Mouse (Mus musculus): ENCODE measurements at regions not wholly inside any gene's neighbourhood (a gene's known extent, or its start where the extent isn't known, plus 50 kb on each side); places are given as distances from the start of the nearest gene placed in this dataset.

DNA sequence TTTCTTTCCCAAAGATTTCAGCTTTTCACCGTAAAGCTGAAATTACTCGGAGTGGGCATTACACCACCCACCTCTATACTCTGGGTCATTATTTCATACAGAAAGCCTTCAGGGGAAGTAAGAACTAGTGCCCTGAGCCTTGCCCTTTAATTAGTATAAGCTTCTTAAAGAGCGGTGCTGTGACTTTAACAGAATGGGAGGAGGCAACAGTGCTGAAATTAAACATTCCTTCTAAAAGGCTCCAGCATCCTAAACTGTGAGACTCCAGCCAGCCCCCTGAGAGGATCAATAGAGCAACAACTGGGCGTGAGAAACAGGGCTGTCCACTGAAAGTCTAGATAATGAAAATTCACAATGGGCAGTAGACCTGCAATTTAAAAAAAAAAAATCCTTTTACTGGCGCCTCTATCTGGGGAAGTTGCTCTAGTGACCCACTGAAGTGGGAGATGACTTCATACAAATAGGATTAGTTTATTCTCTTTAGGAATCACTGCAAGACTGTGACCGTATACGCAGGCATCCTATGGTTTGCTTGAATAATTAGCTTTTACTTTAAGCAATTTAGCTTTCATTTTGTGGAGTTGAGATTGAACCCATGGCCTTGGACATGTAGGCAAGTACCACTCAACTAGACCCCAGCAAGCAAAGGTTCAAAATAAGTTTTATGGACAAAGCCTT is 233.9 kb downstream of the Ube2cbp start:
- DNase-seq (ENCODE audit: low spot score in 2 of 2), result no peak

DNA sequence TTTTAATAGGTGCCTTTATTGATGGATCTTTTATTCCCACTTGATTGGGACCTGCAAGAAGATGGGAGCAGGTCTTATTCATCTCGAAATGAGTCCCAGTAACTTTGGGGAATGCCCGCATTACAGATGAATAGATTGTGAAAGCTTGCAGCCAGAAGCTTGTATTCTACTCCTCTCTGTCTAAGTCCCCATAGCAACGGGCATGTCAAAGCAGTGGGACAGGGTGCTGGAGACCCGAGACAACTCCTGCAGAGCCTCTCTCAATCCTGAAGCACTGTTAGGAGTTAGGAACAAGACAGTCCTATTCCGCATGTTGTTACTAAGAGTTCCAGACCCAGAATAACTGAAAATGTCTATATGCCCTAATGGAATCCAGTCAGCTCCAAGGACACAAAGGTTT is 233.1 kb downstream of the Ube2cbp start:
- DNase-seq (ENCODE audit: low spot score in 2 of 2), result no peak

DNA sequence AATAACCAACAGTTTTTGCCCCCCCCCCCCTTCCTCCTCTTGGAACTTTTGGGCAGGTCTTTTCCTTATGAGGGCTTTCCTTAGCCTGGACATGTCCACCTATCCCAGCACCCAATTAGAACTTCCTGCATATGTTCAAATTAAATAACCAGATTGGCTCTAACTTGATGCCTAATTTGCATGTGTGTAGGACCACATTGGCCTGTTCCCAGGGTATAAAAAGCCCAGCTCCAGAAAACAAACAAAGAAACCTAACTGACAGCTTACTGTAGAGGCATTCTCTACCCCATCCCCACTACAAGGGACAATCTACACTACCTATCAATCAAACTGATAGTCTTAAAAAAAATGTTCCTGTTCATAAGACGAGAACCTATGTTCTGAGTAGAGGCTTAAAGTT is 232.6 kb downstream of the Ube2cbp start:
- no peak for DNase-seq (ENCODE audit: low spot score in 2 of 2)

DNA sequence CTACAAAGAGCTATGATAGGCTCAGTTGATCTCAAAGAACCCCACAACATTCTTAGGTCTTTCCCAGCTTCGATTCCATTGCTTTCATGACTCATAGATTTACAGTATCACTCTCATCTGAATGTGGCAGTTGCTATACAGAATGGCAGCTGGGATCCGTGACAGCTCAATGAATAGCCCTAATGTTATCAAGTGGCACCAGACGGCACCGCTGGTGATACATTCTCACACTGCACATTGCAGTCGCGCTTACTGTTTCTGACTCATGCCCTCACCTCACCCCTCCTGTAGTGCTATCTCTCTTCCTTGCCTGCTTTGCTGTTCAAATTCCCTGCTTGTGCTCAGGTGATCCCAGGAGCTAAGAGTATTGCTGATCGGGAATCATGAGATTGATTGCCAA is 231.0 kb downstream of the Ube2cbp start:
- no peak for DNase-seq (ENCODE audit: low spot score in 2 of 2)

GRCm38 (mm10) chr9:86238691-86239090 is 226.1 kb downstream of the Ube2cbp start:
- no peak for DNase-seq (ENCODE audit: low spot score in 2 of 2)

GRCm38 (mm10) chr9:86240287-86240686 is 224.5 kb downstream of the Ube2cbp start:
- DNase-seq (ENCODE audit: low spot score in 2 of 2), result no peak

DNA sequence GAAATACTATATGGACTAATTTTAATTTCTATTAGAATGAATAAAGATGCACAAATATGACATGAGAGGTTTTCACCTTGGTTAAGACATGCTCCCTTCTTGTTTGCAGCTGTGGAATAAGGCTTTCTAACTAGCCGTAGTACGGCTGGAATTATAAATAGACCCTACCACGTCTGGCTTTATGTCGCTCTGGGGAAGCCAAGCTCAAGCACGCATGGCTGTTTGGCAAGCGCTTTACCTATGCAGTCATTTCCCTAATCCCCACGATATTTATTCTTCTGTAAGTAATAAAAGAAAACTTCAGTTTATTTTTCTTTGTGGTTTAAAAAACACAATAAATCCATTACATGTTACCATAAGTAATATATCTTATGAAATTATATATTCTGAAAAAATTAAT is 223.9 kb downstream of the Ube2cbp start:
- no peak for DNase-seq (ENCODE audit: low spot score in 2 of 2)

GRCm38 (mm10) chr9:86250197-86250596 is 214.6 kb downstream of the Ube2cbp start:
- no peak for DNase-seq (ENCODE audit: low spot score in 2 of 2)

DNA sequence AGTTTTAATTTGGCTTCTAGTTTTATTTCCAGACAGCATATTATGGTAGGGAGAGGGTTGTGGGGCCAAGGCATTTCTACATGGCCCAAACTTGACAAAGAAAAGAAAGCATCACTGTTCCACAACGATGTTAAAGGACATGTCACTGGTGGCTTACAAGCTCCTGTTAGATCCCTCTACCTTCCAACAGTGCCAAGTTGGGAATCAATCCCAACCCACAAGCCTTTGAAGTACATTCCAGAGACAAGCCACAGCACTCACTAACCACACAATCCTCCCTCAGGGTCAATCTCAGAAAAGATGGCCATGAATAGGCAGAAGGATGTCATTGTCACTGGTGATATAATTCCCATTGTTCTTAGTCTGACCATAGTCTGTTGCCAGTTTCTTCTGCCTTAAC is 213.4 kb downstream of the Ube2cbp start:
- DNase-seq (ENCODE audit: low spot score in 2 of 2), result no peak
